In genomic region chr16:77417791-77418190, GRCm38 (mm10) we compare ENCODE assay signal across 8 mouse cellular contexts.
A peak's percentile ranks its signal among the peaks of the same experiment; 100 is the strongest.
DNase-seq lines count a peak whose midpoint lies in the region; ATAC-seq and TF ChIP-seq lines count a peak whose summit lies in the region.
"Had no signal": no experiment of that assay in that cellular context is flagged by ENCODE, and none has a peak within 500 bp of the region (broad histone marks: within the 10 kb centered on the region; RNA-seq: fewer than 3 reads in every experiment).

No protein-coding gene starts in this region.

- H3K36me3 ChIP-seq in forebrain, embryonic 13.5 days (ENCODE audit: poor library complexity, severe bottlenecking): no peaks in the 10 kb centered on the region
- H3K36me3 ChIP-seq in hindbrain, embryonic 14.5 days (replicated peaks; ENCODE audit: control insufficient read depth, insufficient read depth): no peaks in the 10 kb centered on the region
- H3K36me3 ChIP-seq in limb, embryonic 13.5 days: no peaks in the 10 kb centered on the region

- 1% methylated on average over 3 of the region's 3 CpGs for WGBS in forebrain, embryonic 13.5 days
- WGBS in hindbrain, embryonic 14.5 days: 0% methylated on average over 3 of the region's 3 CpGs
- WGBS in limb, embryonic 13.5 days: 3% methylated on average over 3 of the region's 3 CpGs

- peaks cover 41% of the 10 kb centered on the region for H3K4me1 ChIP-seq in forebrain, embryonic 13.5 days
- H3K4me1 ChIP-seq in hindbrain, embryonic 14.5 days (replicated peaks; ENCODE audit: control insufficient read depth, insufficient read depth, low read length): peaks cover 3% of the 10 kb centered on the region; the same call in 1 of the 2 replicates
- H3K4me1 ChIP-seq in limb, embryonic 13.5 days: peaks cover 49% of the 10 kb centered on the region

- no peak for TF ChIP-seq CTCF in Patski (IDR thresholded peaks at IDR 0.05)

- in situ Hi-C loops in Patski (cut with MboI; ENCODE audit: low pct_unique_long_range_greater_than_20kb): no loop called here

- H3K4me2 ChIP-seq in forebrain, embryonic 13.5 days: peak overlapping the region; percentile 51
- H3K4me2 ChIP-seq in hindbrain, embryonic 14.5 days (replicated peaks): peak overlapping the region; percentile 86
- peak overlapping the region; percentile 43 for H3K4me2 ChIP-seq in limb, embryonic 13.5 days (replicated peaks)

- peak overlapping the region; percentile 76 for H3K27ac ChIP-seq in forebrain, embryonic 13.5 days
- H3K27ac ChIP-seq in hindbrain, embryonic 14.5 days: peak overlapping the region; percentile 100
- H3K27ac ChIP-seq in limb, embryonic 13.5 days: no peak overlapping the region; the same call in 1 of the 2 replicates
- H3K27ac ChIP-seq: liver, embryonic 14.5 days had no signal

- no peaks in the 10 kb centered on the region for H3K9me3 ChIP-seq in forebrain, embryonic 13.5 days (replicated peaks)
- no peaks in the 10 kb centered on the region for H3K9me3 ChIP-seq in hindbrain, embryonic 14.5 days (ENCODE audit: control insufficient read depth, low read length)
- no peaks in the 10 kb centered on the region for H3K9me3 ChIP-seq in limb, embryonic 13.5 days

- no peaks in the 10 kb centered on the region for H3K27me3 ChIP-seq in Patski
- H3K27me3 ChIP-seq in forebrain, embryonic 13.5 days: no peaks in the 10 kb centered on the region
- H3K27me3 ChIP-seq in hindbrain, embryonic 14.5 days (ENCODE audit: control insufficient read depth, insufficient read depth, low read length): no peaks in the 10 kb centered on the region
- no peaks in the 10 kb centered on the region for H3K27me3 ChIP-seq in limb, embryonic 13.5 days

- H3K4me3 ChIP-seq in forebrain, embryonic 13.5 days: peak overlapping the region; percentile 22
- H3K4me3 ChIP-seq in hindbrain, embryonic 14.5 days (replicated peaks; ENCODE audit: low read length): peak overlapping the region; percentile 55
- H3K4me3 ChIP-seq in limb, embryonic 13.5 days: no peak overlapping the region

- ATAC-seq in Patski: no peak
- peak; percentile 46 for ATAC-seq in forebrain, embryonic 13.5 days
- ATAC-seq in hindbrain, embryonic 14.5 days (ENCODE audit: low FRiP score): peak; percentile 67
- ATAC-seq in limb, embryonic 13.5 days (ENCODE audit: low FRiP score, low read depth): peak; percentile 64

- H3K9ac ChIP-seq in forebrain, embryonic 13.5 days: peak overlapping the region; percentile 48
- H3K9ac ChIP-seq in hindbrain, embryonic 14.5 days: peak overlapping the region; percentile 99
- H3K9ac ChIP-seq in limb, embryonic 13.5 days: no peak overlapping the region
- H3K9ac ChIP-seq: liver, embryonic 14.5 days had no signal

- CTCF ChIA-PET in Patski (lab: Charles Lee): interaction anchor here (0.8 to 4.6 kb wide), 6 partner anchors 17 to 90 kb away, joined by 3 to 23 read pairs (median 3); no protein-coding TSS in a partner anchor

- DNase-seq in 3T3-L1 (ENCODE audit: low read depth, low spot score) (peak; percentile 32), Patski (ENCODE audit: low read depth, low spot score) (peak; percentile 54)
- peak; percentile 87 for DNase-seq in hindbrain, embryonic 14.5 days (ENCODE audit: low spot score)
- DNase-seq in right cerebral cortex, postnatal 10 days (ENCODE audit: low spot score in 2 of 2): peak; percentile 45 to 67
- DNase-seq in urinary bladder, postnatal 36 days (ENCODE audit: low spot score in 2 of 2): no peak

- POLR2A ChIA-PET in Patski (lab: Charles Lee): interaction anchor here (0.7 to 4.3 kb wide), 2 partner anchors 88 to 886 kb away, joined by 3 to 24 read pairs; no protein-coding TSS in a partner anchor

Comparison
In these comparisons a context has a peak if more than half of its experiments do, and no peak if none do; other contexts are left out.
1. DNase-seq: peak in 3T3-L1 (single experiment), Patski (single experiment), hindbrain, embryonic 14.5 days (single experiment) and right cerebral cortex, postnatal 10 days (2 of 2); none in urinary bladder, postnatal 36 days (0 of 2).
2. Peak in every context shown above with its lines, with median percentiles within 50 percentile points of each other: H3K4me2 ChIP-seq.